Mouse (Mus musculus): ENCODE measurements around the gene Btbd10. TPM values are rescaled to one million over a fixed set of nuclear protein-coding genes. Genes with fewer than 3 reads are reported as not detected.

Gene Btbd10
- polyA plus RNA-seq, 1 experiment from 2014 or later, result 86.2 TPM

- H3K4me1 ChIP-seq (ENCODE audit: control insufficient read depth, insufficient read depth, low read length), result peaks cover 9% of the 10 kb centered on the region
- H3K4me3 ChIP-seq (ENCODE audit: low read depth, low read length), result no peak overlapping the region
- WGBS, result 78% methylated on average over 1 of the region's 1 CpGs
- H3K27ac ChIP-seq (ENCODE audit: low read length), result no peak overlapping the region
- H3K27me3 ChIP-seq (ENCODE audit: control insufficient read depth, insufficient read depth, low read depth, low read length), result no peaks in the 10 kb centered on the region
- no peak overlapping the region for H3K9ac ChIP-seq (ENCODE audit: low read depth, low read length)
- H3K9me3 ChIP-seq (replicated peaks; ENCODE audit: control insufficient read depth, low read length, poor library complexity, severe bottlenecking), result no peaks in the 10 kb centered on the region
- no peaks in the 10 kb centered on the region for H3K36me3 ChIP-seq (ENCODE audit: control insufficient read depth, insufficient read depth, low read length)
- ATAC-seq, result no peak
- H3K4me2 ChIP-seq (ENCODE audit: low read length), result no peak overlapping the region
Measured at GRCm38 (mm10) chr7:113372682-113373081, 3.5 kb upstream of the Btbd10 start.

- Histone ChIP-seq H3K27me3 (ENCODE audit: control insufficient read depth, insufficient read depth, low read depth, low read length) (no peaks in the 10 kb centered on the region), H3K4me2 (ENCODE audit: low read length) (peak overlapping the region; percentile 87), H3K9me3 (replicated peaks; ENCODE audit: control insufficient read depth, low read length, poor library complexity, severe bottlenecking) (no peaks in the 10 kb centered on the region), H3K9ac (ENCODE audit: low read depth, low read length) (peak overlapping the region; percentile 92), H3K27ac (ENCODE audit: low read length) (peak overlapping the region; percentile 90), H3K4me3 (ENCODE audit: low read depth, low read length) (peak overlapping the region; percentile 93), H3K36me3 (ENCODE audit: control insufficient read depth, insufficient read depth, low read length) (no peaks in the 10 kb centered on the region), H3K4me1 (ENCODE audit: control insufficient read depth, insufficient read depth, low read length) (peaks cover 14% of the 10 kb centered on the region)
- ATAC-seq, result peak; percentile 77
- under 1% methylated on average over 44 of the region's 44 CpGs for WGBS
Measured at GRCm38 (mm10) chr7:113369620-113370340, 588 bp upstream of the Btbd10 start.

GRCm38 (mm10) chr7:113367440-113367839 is 1.8 kb downstream of the Btbd10 start:
- Histone ChIP-seq H3K9ac (ENCODE audit: low read depth, low read length) (no peak overlapping the region), H3K9me3 (replicated peaks; ENCODE audit: control insufficient read depth, low read length, poor library complexity, severe bottlenecking) (no peaks in the 10 kb centered on the region), H3K4me2 (ENCODE audit: low read length) (peak overlapping the region; percentile 75), H3K27me3 (ENCODE audit: control insufficient read depth, insufficient read depth, low read depth, low read length) (no peaks in the 10 kb centered on the region), H3K4me1 (ENCODE audit: control insufficient read depth, insufficient read depth, low read length) (peaks cover 17% of the 10 kb centered on the region), H3K4me3 (ENCODE audit: low read depth, low read length) (no peak overlapping the region; the same call in 1 of the 2 replicates), H3K36me3 (ENCODE audit: control insufficient read depth, insufficient read depth, low read length) (no peaks in the 10 kb centered on the region), H3K27ac (ENCODE audit: low read length) (no peak overlapping the region)
- no peak for ATAC-seq
- 60% methylated on average over 4 of the region's 4 CpGs for WGBS

- 88% methylated on average over 1 of the region's 1 CpGs for WGBS
- Histone ChIP-seq H3K27ac (ENCODE audit: low read length) (no peak overlapping the region), H3K4me3 (ENCODE audit: low read depth, low read length) (no peak overlapping the region), H3K27me3 (ENCODE audit: control insufficient read depth, insufficient read depth, low read depth, low read length) (no peaks in the 10 kb centered on the region), H3K9ac (ENCODE audit: low read depth, low read length) (no peak overlapping the region), H3K4me1 (ENCODE audit: control insufficient read depth, insufficient read depth, low read length) (no peaks in the 10 kb centered on the region; the same call in 1 of the 2 replicates), H3K4me2 (ENCODE audit: low read length) (no peak overlapping the region), H3K36me3 (ENCODE audit: control insufficient read depth, insufficient read depth, low read length) (no peaks in the 10 kb centered on the region), H3K9me3 (replicated peaks; ENCODE audit: control insufficient read depth, low read length, poor library complexity, severe bottlenecking) (no peaks in the 10 kb centered on the region)
- ATAC-seq, result no peak
Measured at GRCm38 (mm10) chr7:113349089-113349488, 20.1 kb downstream of the Btbd10 start.

GRCm38 (mm10) chr7:113347694-113348093 is 21.5 kb downstream of the Btbd10 start:
- Histone ChIP-seq H3K27me3 (ENCODE audit: control insufficient read depth, insufficient read depth, low read depth, low read length) (no peaks in the 10 kb centered on the region), H3K36me3 (ENCODE audit: control insufficient read depth, insufficient read depth, low read length) (no peaks in the 10 kb centered on the region), H3K9ac (ENCODE audit: low read depth, low read length) (no peak overlapping the region), H3K9me3 (replicated peaks; ENCODE audit: control insufficient read depth, low read length, poor library complexity, severe bottlenecking) (no peaks in the 10 kb centered on the region), H3K27ac (ENCODE audit: low read length) (no peak overlapping the region), H3K4me2 (ENCODE audit: low read length) (no peak overlapping the region), H3K4me1 (ENCODE audit: control insufficient read depth, insufficient read depth, low read length) (no peaks in the 10 kb centered on the region; the same call in 1 of the 2 replicates), H3K4me3 (ENCODE audit: low read depth, low read length) (no peak overlapping the region)
- WGBS, result 83% methylated on average over 2 of the region's 2 CpGs
- no peak for ATAC-seq

- WGBS, result 19% methylated on average over 4 of the region's 4 CpGs
- Histone ChIP-seq H3K27ac (ENCODE audit: low read length) (0 out of 2 replicates have a peak overlapping the region, but pooled peaks have one; percentile 7), H3K9ac (ENCODE audit: low read depth, low read length) (no peak overlapping the region)
Measured at GRCm38 (mm10) chr7:113347271-113347670, 21.9 kb downstream of the Btbd10 start.

GRCm38 (mm10) chr7:113335250-113335649 is 33.9 kb downstream of the Btbd10 start:
- WGBS, result 82% methylated on average over 8 of the region's 8 CpGs
- Histone ChIP-seq H3K4me2 (ENCODE audit: low read length) (no peak overlapping the region), H3K9ac (ENCODE audit: low read depth, low read length) (no peak overlapping the region), H3K27ac (ENCODE audit: low read length) (no peak overlapping the region), H3K9me3 (replicated peaks; ENCODE audit: control insufficient read depth, low read length, poor library complexity, severe bottlenecking) (no peaks in the 10 kb centered on the region), H3K4me3 (ENCODE audit: low read depth, low read length) (no peak overlapping the region), H3K36me3 (ENCODE audit: control insufficient read depth, insufficient read depth, low read length) (no peaks in the 10 kb centered on the region), H3K4me1 (ENCODE audit: control insufficient read depth, insufficient read depth, low read length) (no peaks in the 10 kb centered on the region), H3K27me3 (ENCODE audit: control insufficient read depth, insufficient read depth, low read depth, low read length) (no peaks in the 10 kb centered on the region)
- ATAC-seq, result no peak

More at GRCm38 (mm10) chr7:113347271-113347670, 21.9 kb downstream of the Btbd10 start:
- Histone ChIP-seq H3K4me2 (ENCODE audit: low read length) (peak overlapping the region; percentile 45), H3K4me3 (ENCODE audit: low read depth, low read length) (no peak overlapping the region), H3K9me3 (replicated peaks; ENCODE audit: control insufficient read depth, low read length, poor library complexity, severe bottlenecking) (no peaks in the 10 kb centered on the region), H3K27me3 (ENCODE audit: control insufficient read depth, insufficient read depth, low read depth, low read length) (no peaks in the 10 kb centered on the region), H3K36me3 (ENCODE audit: control insufficient read depth, insufficient read depth, low read length) (no peaks in the 10 kb centered on the region), H3K4me1 (ENCODE audit: control insufficient read depth, insufficient read depth, low read length) (no peaks in the 10 kb centered on the region; the same call in 1 of the 2 replicates)
- ATAC-seq, result peak; percentile 93

- Histone ChIP-seq H3K9ac (ENCODE audit: low read depth, low read length) (no peak overlapping the region), H3K27ac (ENCODE audit: low read length) (no peak overlapping the region), H3K36me3 (ENCODE audit: control insufficient read depth, insufficient read depth, low read length) (no peaks in the 10 kb centered on the region), H3K27me3 (ENCODE audit: control insufficient read depth, insufficient read depth, low read depth, low read length) (no peaks in the 10 kb centered on the region), H3K4me2 (ENCODE audit: low read length) (no peak overlapping the region), H3K9me3 (replicated peaks; ENCODE audit: control insufficient read depth, low read length, poor library complexity, severe bottlenecking) (no peaks in the 10 kb centered on the region), H3K4me3 (ENCODE audit: low read depth, low read length) (no peak overlapping the region), H3K4me1 (ENCODE audit: control insufficient read depth, insufficient read depth, low read length) (no peaks in the 10 kb centered on the region)
- ATAC-seq, result no peak
Measured at GRCm38 (mm10) chr7:113334036-113334435, 35.2 kb downstream of the Btbd10 start.

GRCm38 (mm10) chr7:113320128-113320527 is 49.1 kb downstream of the Btbd10 start:
- H3K9ac ChIP-seq (ENCODE audit: low read depth, low read length), result no peak overlapping the region
- H3K36me3 ChIP-seq (ENCODE audit: control insufficient read depth, insufficient read depth, low read length), result peaks cover 4% of the 10 kb centered on the region; the same call in 1 of the 2 replicates
- H3K27ac ChIP-seq (ENCODE audit: low read length), result no peak overlapping the region
- H3K4me1 ChIP-seq (ENCODE audit: control insufficient read depth, insufficient read depth, low read length), result no peaks in the 10 kb centered on the region
- H3K4me3 ChIP-seq (ENCODE audit: low read depth, low read length), result no peak overlapping the region
- 76% methylated on average over 1 of the region's 1 CpGs for whole genome bisulfite sequencing
- H3K27me3 ChIP-seq (ENCODE audit: control insufficient read depth, insufficient read depth, low read depth, low read length), result no peaks in the 10 kb centered on the region
- H3K4me2 ChIP-seq (ENCODE audit: low read length), result no peak overlapping the region
- no peaks in the 10 kb centered on the region for H3K9me3 ChIP-seq (replicated peaks; ENCODE audit: control insufficient read depth, low read length, poor library complexity, severe bottlenecking)
- no peak for ATAC-seq
